Mouse (Mus musculus) intestine, embryonic 14.5 days (tissue): ENCODE data around the gene Zfp980. TPM values are rescaled to one million over a fixed set of nuclear protein-coding genes. Genes with fewer than 3 reads are reported as not detected.
"Not testable (repeated sequence)": the region's sequence is repeated elsewhere in the genome, so short reads cannot be mapped to it uniquely, and the experiment has no call there.

Experiments used
- ATAC-seq: fragments of 200-750 bp; cut with Nextera tagmentation; replicated peaks from 2 replicates; pipeline ENCODE4 v1.8.0; 2017; ENCODE audit warnings: low read depth, moderate number of reproducible peaks, moderate TSS enrichment, moderate library complexity; ENCODE audit not compliant: low FRiP score, low TSS enrichment
- DNase-seq: peaks from one replicate; pipeline ENCODE4 v3.0.0-alpha.2; 2018; ENCODE audit warnings: low spot score
- H3K27ac ChIP-seq: fragments of 300-500 bp; sonication (generic); 2 replicates; pipeline ENCODE4 v1.5.1; 2014; ENCODE audit warnings: low read depth, mild to moderate bottlenecking, control low read depth
- H3K27me3 ChIP-seq: fragments of 300-500 bp; sonication (generic); replicated peaks from 2 replicates; pipeline ENCODE4 v1.6.1; 2014; ENCODE audit warnings: low read length, control low read depth; ENCODE audit not compliant: control insufficient read depth, insufficient read depth
- H3K36me3 ChIP-seq: fragments of 300-500 bp; sonication (generic); 2 replicates; pipeline ENCODE4 v1.6.1; 2014; ENCODE audit warnings: low read length, control low read depth; ENCODE audit not compliant: control insufficient read depth, insufficient read depth
- H3K4me1 ChIP-seq: fragments of 300-500 bp; sonication (generic); replicated peaks from 2 replicates; pipeline ENCODE4 v1.6.1; 2014; ENCODE audit warnings: low read length, control low read depth, mixed read lengths; ENCODE audit not compliant: control insufficient read depth, insufficient read depth
- H3K4me2 ChIP-seq: fragments of 300-500 bp; sonication (generic); 2 replicates; pipeline ENCODE4 v1.6.1; 2014; ENCODE audit warnings: low read length
- H3K4me3 ChIP-seq: fragments of 300-500 bp; sonication (generic); 2 replicates; pipeline ENCODE4 v1.5.1; 2014; ENCODE audit warnings: low read depth, low read length, control low read depth, mixed read lengths
- H3K9ac ChIP-seq: fragments of 300-500 bp; sonication (generic); 2 replicates; pipeline ENCODE4 v1.6.1; 2014; ENCODE audit warnings: mild to moderate bottlenecking, low read length
- H3K9me3 ChIP-seq: fragments of 300-500 bp; sonication (generic); 2 replicates; pipeline ENCODE4 v1.6.1; 2016; ENCODE audit warnings: low read length, control low read depth; ENCODE audit not compliant: control insufficient read depth
- WGBS: fragments of 180-500 bp; shearing (Covaris S2); extraction: QIAGEN DNeasy Blood & Tissue Kit; methylation state at CpG from one replicate; pipeline ENCODE4 v1.1.7; 2014; 5-methylcytosine and 5-hydroxymethylcytosine counted together
- polyA plus RNA-seq: library from polyadenylated mRNA; unstranded; fragments of >200 nt; fragmentation: Nextera tagmentation; extraction: Ambion mirVana; gene quantifications from 2 replicates; pipeline ENCODE4 v1.2.1, GENCODE M21; 2014

Gene Zfp980
- polyA plus RNA-seq, 1 experiment from 2014 or later = not detected

GRCm38 (mm10) chr4:145744935-145745644, 74.6 kb downstream of the Zfp980 start:
- Histone ChIP-seq H3K4me2 (peak overlapping the region; percentile 46), H3K4me3 (peak overlapping the region; percentile 25)
- 2% methylated on average over 42 of the region's 83 CpGs for WGBS
- ATAC-seq (peak; percentile 99), DNase-seq (peak; percentile 57)
- H3K27ac ChIP-seq, H3K9ac ChIP-seq, H3K4me1 ChIP-seq, H3K9me3 ChIP-seq, H3K27me3 ChIP-seq, H3K36me3 ChIP-seq: not testable (repeated sequence)

- H3K4me3 ChIP-seq, H3K27me3 ChIP-seq, H3K36me3 ChIP-seq, H3K9ac ChIP-seq, H3K4me1 ChIP-seq, DNase-seq, H3K9me3 ChIP-seq, H3K27ac ChIP-seq, H3K4me2 ChIP-seq: not testable (repeated sequence)
- WGBS = no CpG with 5 or more reads among the region's 30 CpGs
- peak; percentile 80 for ATAC-seq
Measured at GRCm38 (mm10) chr4:145745645-145745991, 75.1 kb downstream of the Zfp980 start.

Other genes with a start within 250 kb of the Zfp980 start
- 0.15 and 0.35 TPM in 2 replicates for gene Zfp990, start 159.9 kb upstream of the Zfp980 start, polyA plus RNA-seq
- 4.1 and 4.4 TPM in 2 replicates for gene Gm13212, start 85.5 kb upstream of the Zfp980 start, polyA plus RNA-seq
- gene Zfp986, start 198.1 kb downstream of the Zfp980 start, polyA plus RNA-seq = not detected in 2 replicates